Mouse (Mus musculus) adrenal gland, adult 18-20 months (tissue): Measurements from ENCODE around the gene Macrod2. TPM values are rescaled to one million over a fixed set of nuclear protein-coding genes. Genes with fewer than 3 reads are reported as not detected.

Experiments used
- DNase-seq, 2 experiments: peaks; one replicate each; pipeline ENCODE4 v3.0.0; 2021 to 2022; ENCODE audit warnings: low spot score in 2 of 2
- total RNA-seq, 2 experiments: library from RNA; stranded (reverse); gene quantifications; 1 replicate in 1 of 2; 2 replicates in 1 of 2; pipeline ENCODE4 v1.2.3; 2021

Macrod2 gene
- total RNA-seq, 2 experiments from 2014 or later = 8.4 to 8.6 TPM

DNA sequence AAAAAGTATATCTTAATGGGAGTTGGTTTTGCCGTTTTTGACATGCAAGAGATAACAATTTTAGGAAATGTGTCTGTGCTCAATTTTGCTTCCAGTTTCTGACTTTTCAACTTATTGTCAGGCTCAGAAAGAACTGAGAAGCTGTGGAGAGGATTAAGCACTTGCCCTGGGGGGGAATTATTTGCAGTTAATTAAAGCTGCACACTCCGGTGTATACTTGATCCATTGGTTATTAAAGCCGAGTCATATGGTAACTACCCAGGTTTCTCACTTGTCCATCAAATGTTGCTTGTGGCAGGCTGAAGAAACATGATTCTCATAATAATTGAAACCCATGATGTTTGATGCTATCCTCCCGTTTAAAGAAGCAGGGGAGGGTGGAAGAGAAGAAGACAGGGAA, 1899.7 kb downstream of the Macrod2 start:
- DNase-seq = no peak

DNA sequence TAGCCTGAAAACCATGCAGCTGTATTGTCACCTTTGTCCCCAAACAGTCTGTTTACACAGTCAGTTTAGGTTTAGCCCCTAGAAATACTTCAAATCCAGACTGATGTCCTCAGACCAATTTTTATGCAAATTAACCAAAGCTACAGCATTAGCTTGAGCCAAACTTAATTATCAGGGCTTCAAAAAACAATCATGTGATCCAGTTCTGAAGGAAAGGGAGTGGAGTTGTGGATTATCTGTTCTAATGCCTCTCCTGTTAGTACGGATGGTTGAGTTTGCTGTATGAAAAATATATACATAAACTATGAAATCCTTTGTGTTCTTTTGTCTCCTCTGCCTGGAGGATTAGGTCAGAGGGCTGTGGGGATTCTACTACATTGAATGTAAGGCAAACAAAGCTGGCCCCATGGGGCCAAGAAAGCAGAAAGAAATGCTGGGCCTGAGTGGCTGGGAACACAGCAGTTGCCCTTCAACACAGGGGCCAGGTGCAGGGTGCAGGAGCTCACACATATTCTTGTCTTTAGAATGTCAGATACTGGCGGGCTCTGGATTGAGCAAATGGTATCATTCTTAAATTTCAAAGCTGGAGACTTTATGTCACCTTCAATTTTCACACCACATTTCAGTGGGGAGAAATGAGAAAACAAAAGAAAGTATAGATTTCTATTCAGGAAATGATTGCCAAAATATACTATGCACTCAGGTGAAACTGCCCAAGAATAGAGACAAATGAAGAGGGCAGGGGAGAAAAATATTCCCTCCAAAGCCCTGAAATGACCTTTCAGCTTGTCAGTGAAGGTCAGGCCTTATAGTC, 1908.2 kb downstream of the Macrod2 start:
- no peak for DNase-seq

DNA sequence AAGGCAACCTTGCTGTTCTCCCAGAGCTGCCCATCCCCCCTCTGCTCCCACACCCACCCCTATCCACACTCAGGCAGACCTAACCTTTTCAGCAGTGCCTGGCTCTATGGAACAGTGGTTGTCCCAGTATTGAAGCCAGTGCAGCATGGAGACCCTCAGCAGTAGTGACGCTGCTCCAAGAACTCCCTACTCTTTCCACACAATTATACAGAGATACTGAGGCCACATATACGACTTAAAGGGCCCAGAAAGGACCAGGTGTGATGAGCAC, 1908.7 kb downstream of the Macrod2 start:
- DNase-seq = no peak

- no peak for DNase-seq
These were observed 1928.0 kb downstream of the Macrod2 start for GRCm38 (mm10) chr2:142323158-142323557.

GRCm38 (mm10) chr2:142326737-142327136, 1931.6 kb downstream of the Macrod2 start:
- DNase-seq = no peak

DNA sequence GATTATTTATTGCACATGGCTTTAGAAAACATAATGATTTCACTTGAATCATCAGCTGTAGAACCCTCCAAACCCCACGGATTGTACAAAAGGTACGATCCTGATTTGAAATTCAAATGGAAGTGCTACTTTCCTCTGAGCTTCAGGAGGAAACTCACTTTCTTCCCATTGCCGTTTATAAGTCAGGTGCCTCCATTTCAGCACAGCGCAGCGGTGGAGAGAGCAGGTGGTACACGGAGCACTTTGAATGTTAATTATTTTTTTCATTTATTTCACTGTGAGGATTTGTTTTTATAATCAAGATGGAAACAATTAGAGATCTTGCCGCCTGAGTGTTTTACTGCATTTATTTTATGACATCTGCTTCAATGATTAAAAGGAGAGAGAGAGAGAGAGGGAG, 1934.7 kb downstream of the Macrod2 start:
- no peak for DNase-seq

GRCm38 (mm10) chr2:142334441-142335102, 1939.5 kb downstream of the Macrod2 start:
- DNase-seq = no peak

DNA sequence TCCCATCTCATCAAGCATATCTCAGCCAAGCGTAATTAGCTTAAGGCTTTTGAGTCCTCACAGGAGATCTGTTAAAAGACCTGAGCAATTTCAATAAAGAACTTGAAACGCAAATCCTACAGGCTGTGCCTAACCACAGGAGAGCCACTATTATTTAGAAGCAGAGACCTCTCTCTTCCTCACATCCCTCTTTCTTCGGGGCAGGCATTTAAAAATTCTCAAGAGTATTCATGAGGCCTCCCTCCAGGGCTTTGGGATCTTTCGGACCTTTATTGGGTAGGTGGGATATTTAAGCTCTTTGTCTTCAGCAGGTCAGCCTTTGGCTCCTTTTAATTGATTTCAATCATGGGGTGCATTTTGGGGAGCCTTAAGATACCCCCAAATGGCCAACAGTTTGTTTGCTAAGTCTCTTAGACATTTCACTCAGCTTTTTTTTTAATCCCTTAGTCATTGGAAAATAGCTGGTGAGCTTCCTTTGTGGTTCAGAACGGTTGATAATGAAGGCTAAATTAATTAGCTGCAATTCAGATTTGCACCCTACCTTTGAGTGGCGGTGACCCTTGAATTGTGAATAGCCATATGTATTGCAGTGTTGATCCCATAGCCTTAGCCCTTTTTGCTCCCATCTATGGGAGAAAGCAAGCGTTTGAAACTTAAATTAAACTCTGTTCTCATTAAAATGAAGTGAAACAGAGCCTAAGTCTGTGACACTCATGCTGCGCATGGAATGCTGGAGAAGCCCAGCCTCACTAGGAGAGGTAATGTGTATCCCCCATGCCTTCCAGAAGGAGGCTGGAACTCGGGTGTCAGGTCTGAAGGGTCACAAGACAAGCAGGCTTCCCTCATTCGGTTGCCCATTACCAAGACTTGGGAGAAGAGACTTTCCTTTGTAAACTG, 1940.2 kb downstream of the Macrod2 start:
- DNase-seq = no peak

DNA sequence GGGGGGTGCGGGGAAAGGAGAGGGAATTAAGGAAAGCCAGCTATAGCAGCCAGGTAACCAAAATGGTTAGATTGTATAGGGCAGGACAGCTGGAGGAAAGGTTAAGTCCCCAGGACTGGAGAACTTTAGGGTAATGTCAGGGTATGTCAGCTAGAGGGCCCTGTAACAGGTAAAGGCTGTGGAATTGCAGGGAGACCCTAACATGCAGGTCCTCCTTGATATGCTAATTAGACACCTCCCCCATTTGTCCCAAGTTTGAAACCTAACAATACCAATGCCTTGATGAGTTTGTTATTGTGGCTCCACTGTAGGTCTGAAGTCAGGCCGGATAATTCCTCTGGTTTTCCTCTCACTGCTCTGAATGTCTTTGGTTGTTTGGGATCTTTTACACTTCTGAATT, 1948.9 kb downstream of the Macrod2 start:
- DNase-seq = no peak

DNA sequence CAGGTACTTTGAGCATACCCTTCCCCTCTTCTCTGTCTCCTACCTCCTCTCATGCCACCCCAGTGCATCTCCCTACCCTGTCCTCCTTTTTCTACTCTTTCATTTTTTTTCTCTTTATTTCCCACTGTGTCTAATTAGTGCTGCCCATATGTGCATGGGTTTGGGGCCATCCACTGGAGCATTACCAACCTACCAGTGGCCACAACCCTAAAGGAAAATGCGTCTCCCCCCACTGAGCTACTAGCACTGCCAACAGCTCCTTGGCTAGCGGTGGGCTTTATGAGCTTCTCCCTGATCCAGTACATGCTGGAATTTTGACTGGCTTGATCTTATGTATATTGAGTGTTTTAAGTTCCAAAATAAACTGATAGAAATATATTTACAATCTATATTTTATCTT, 1949.6 kb downstream of the Macrod2 start:
- DNase-seq = no peak

- DNase-seq = no peak
These were observed 1954.7 kb downstream of the Macrod2 start for GRCm38 (mm10) chr2:142349805-142350204.

- DNase-seq = no peak
These were observed 1967.8 kb downstream of the Macrod2 start for GRCm38 (mm10) chr2:142362888-142363287.

DNA sequence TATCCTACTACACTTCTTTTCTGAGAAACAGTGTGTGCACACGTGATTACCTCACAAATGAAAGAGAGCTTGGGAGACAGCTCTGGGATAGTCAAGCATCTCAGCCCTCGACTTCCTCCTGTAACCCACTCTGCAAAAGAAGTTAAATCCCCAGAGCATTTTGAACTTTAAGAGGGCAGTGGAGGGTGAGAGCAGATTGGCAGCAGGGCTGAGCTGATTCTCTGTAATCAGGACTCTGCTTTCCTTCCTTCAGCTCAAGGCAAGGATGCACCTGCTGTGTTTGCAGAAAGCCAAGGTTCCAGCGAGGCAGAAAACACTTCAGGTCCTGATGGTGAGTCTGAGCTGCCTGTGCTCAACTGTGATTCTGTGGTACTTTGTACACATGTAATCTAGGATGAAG, 1978.9 kb downstream of the Macrod2 start:
- DNase-seq = no peak

- DNase-seq = no peak
These were observed 1985.5 kb downstream of the Macrod2 start for GRCm38 (mm10) chr2:142380563-142380962.

- no peak for DNase-seq
These were observed 1986.0 kb downstream of the Macrod2 start for GRCm38 (mm10) chr2:142381081-142381579.

- DNase-seq = no peak
These were observed 1998.4 kb downstream of the Macrod2 start for GRCm38 (mm10) chr2:142393546-142393945.

- no peak for DNase-seq
These were observed 2004.4 kb downstream of the Macrod2 start for GRCm38 (mm10) chr2:142399490-142399889.

DNA sequence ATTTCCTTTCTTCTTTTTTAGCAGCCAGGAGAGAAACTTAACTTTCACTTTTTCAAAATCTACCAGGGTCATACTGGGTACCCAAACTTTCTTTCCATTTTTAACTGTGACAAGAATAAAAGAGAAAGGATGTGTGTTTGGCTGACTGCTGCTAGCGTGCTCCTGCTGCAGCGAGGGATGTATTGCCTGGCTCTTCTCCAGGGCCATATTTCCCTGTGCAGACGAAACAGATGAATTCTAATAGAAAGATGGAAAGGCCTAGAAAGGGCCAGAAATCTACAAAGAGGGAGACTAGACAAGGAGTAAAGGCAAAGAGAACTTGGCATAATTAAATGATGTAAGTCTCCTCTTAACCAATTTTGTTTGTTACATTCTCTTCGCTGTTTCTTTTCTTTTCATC, 2005.7 kb downstream of the Macrod2 start:
- no peak for DNase-seq

- DNase-seq = no peak
These were observed 2006.2 kb downstream of the Macrod2 start for GRCm38 (mm10) chr2:142401359-142401758.

- no peak for DNase-seq
These were observed 2008.3 kb downstream of the Macrod2 start for GRCm38 (mm10) chr2:142403394-142403793.

GRCm38 (mm10) chr2:142404321-142404720, 2009.2 kb downstream of the Macrod2 start:
- no peak for DNase-seq

- no peak for DNase-seq
These were observed 2012.2 kb downstream of the Macrod2 start for GRCm38 (mm10) chr2:142407341-142407740.
